Mouse (Mus musculus) kidney, embryonic 14.5 days (tissue): Measurements from ENCODE around the gene Ece2. TPM values are rescaled to one million over a fixed set of nuclear protein-coding genes. Genes with fewer than 3 reads are reported as not detected.
"Not testable (repeated sequence)": the region's sequence is repeated elsewhere in the genome, so short reads cannot be mapped to it uniquely, and the experiment has no call there.

Experiments
- ATAC-seq: fragments of 200-750 bp; cut with Nextera tagmentation; 2 replicates; pipeline ENCODE4 v1.8.0; 2017; ENCODE audit warnings: moderate number of reproducible peaks, mild to moderate bottlenecking, moderate TSS enrichment, moderate library complexity; ENCODE audit not compliant: low FRiP score, low TSS enrichment
- H3K27ac ChIP-seq: fragments of 300-500 bp; sonication (generic); 2 replicates; pipeline ENCODE4 v1.5.1; 2014; ENCODE audit warnings: low read depth, mild to moderate bottlenecking, low read length, moderate library complexity, mixed read lengths
- H3K27me3 ChIP-seq: fragments of 300-500 bp; sonication (generic); 2 replicates; pipeline ENCODE4 v1.6.1; 2014; ENCODE audit warnings: mild to moderate bottlenecking, low read length; ENCODE audit not compliant: control insufficient read depth, insufficient read depth
- H3K36me3 ChIP-seq: fragments of 300-500 bp; sonication (generic); 2 replicates; pipeline ENCODE4 v1.6.1; 2014; ENCODE audit warnings: low read length, mixed read lengths; ENCODE audit not compliant: control insufficient read depth, insufficient read depth
- H3K4me1 ChIP-seq: fragments of 300-500 bp; sonication (generic); 2 replicates; pipeline ENCODE4 v1.6.1; 2014; ENCODE audit warnings: low read length, mixed read lengths; ENCODE audit not compliant: control insufficient read depth, insufficient read depth
- H3K4me2 ChIP-seq: fragments of 300-500 bp; sonication (generic); replicated peaks from 2 replicates; pipeline ENCODE4 v1.6.1; 2014; ENCODE audit warnings: low read depth, mild to moderate bottlenecking, low read length
- H3K4me3 ChIP-seq: fragments of 300-500 bp; sonication (generic); 2 replicates; pipeline ENCODE4 v1.5.1; 2014; ENCODE audit warnings: mild to moderate bottlenecking, low read length
- H3K9ac ChIP-seq: fragments of 300-500 bp; sonication (generic); 2 replicates; pipeline ENCODE4 v1.6.1; 2014; ENCODE audit warnings: low read depth, mild to moderate bottlenecking, low read length, moderate library complexity
- H3K9me3 ChIP-seq: fragments of 300-500 bp; sonication (generic); 2 replicates; pipeline ENCODE4 v1.6.1; 2016; ENCODE audit warnings: low read length; ENCODE audit not compliant: control insufficient read depth
- WGBS: fragments of 180-500 bp; shearing (Covaris S2); extraction: QIAGEN DNeasy Blood & Tissue Kit; methylation state at CpG from one replicate; pipeline ENCODE4 v1.1.7; 2014; 5-methylcytosine and 5-hydroxymethylcytosine counted together
- polyA plus RNA-seq: library from polyadenylated mRNA; unstranded; fragments of >200 nt; fragmentation: Nextera tagmentation; extraction: Ambion mirVana; gene quantifications from 2 replicates; pipeline ENCODE4 v1.2.1, GENCODE M21; 2014

Gene Ece2
- polyA plus RNA-seq, 1 experiment from 2014 or later = 3.1 TPM

GRCm38 (mm10) chr16:20643911-20644310 is 14.3 kb downstream of the Ece2 start:
- no peaks in the 10 kb centered on the region; the same call in 1 of the 2 replicates for H3K27me3 ChIP-seq
- no peak for ATAC-seq
- no peak overlapping the region for H3K4me2 ChIP-seq
- H3K9ac ChIP-seq = 0 out of 2 replicates have a peak overlapping the region, but pooled peaks have one; percentile 23
- H3K4me1 ChIP-seq = no peaks in the 10 kb centered on the region
- 85% methylated on average over 7 of the region's 7 CpGs for whole genome bisulfite sequencing
- H3K9me3 ChIP-seq = no peaks in the 10 kb centered on the region
- no peak overlapping the region for H3K27ac ChIP-seq
- no peak overlapping the region for H3K4me3 ChIP-seq
- no peaks in the 10 kb centered on the region for H3K36me3 ChIP-seq

GRCm38 (mm10) chr16:20651076-20651946 is 21.7 kb downstream of the Ece2 start, which contains the start of gene Psmd2:
Psmd2 (plus strand) TSS chr16:20651652.
- Histone ChIP-seq H3K4me2 (peak within 1 kb of the TSS; percentile 94), H3K9me3 (no peaks in the 10 kb centered on the region), H3K27me3 (no peaks in the 10 kb centered on the region), H3K27ac (peak within 1 kb of the TSS; percentile 48; the same call in 1 of the 2 replicates), H3K4me3 (peak within 1 kb of the TSS; percentile 93), H3K9ac (peak within 1 kb of the TSS; percentile 92), H3K36me3 (peaks cover 21% of the 10 kb centered on the region), H3K4me1 (peaks cover 10% of the 10 kb centered on the region; the same call in 1 of the 2 replicates)
- peak; percentile 97 for ATAC-seq
- WGBS = 2% methylated on average over 46 of the region's 46 CpGs

GRCm38 (mm10) chr16:20651947-20652310 is 22.3 kb downstream of the Ece2 start:
- Histone ChIP-seq H3K4me3 (peak overlapping the region; percentile 93), H3K27me3 (no peaks in the 10 kb centered on the region), H3K9ac (peak overlapping the region; percentile 92), H3K36me3 (peaks cover 27% of the 10 kb centered on the region), H3K9me3 (no peaks in the 10 kb centered on the region), H3K4me2 (peak overlapping the region; percentile 94), H3K27ac (no peak overlapping the region), H3K4me1 (peaks cover 10% of the 10 kb centered on the region; the same call in 1 of the 2 replicates)
- 8% methylated on average over 12 of the region's 12 CpGs for WGBS
- no peak for ATAC-seq

- no peaks in the 10 kb centered on the region for H3K9me3 ChIP-seq
- WGBS = 67% methylated on average over 2 of the region's 2 CpGs
- peaks cover 41% of the 10 kb centered on the region for H3K36me3 ChIP-seq
- H3K9ac ChIP-seq = no peak overlapping the region
- H3K27me3 ChIP-seq = no peaks in the 10 kb centered on the region
- no peak for ATAC-seq
- no peak overlapping the region for H3K27ac ChIP-seq
- H3K4me1 ChIP-seq = peaks cover 10% of the 10 kb centered on the region; the same call in 1 of the 2 replicates
- no peak overlapping the region for H3K4me3 ChIP-seq
- no peak overlapping the region for H3K4me2 ChIP-seq
Measured at GRCm38 (mm10) chr16:20653315-20653714, 23.7 kb downstream of the Ece2 start.

GRCm38 (mm10) chr16:20657661-20658060 is 28.0 kb downstream of the Ece2 start:
- no peak for ATAC-seq
- Histone ChIP-seq H3K9me3 (no peaks in the 10 kb centered on the region), H3K4me3 (no peak overlapping the region), H3K9ac (no peak overlapping the region), H3K36me3 (peaks cover 84% of the 10 kb centered on the region), H3K27me3 (no peaks in the 10 kb centered on the region), H3K27ac (no peak overlapping the region), H3K4me1 (0 out of 2 replicates have a peak, but pooled peaks cover 5% of the 10 kb centered on the region), H3K4me2 (no peak overlapping the region)
- WGBS = 92% methylated on average over 4 of the region's 4 CpGs

- not testable (repeated sequence) for H3K27ac ChIP-seq, ATAC-seq, H3K9me3 ChIP-seq, H3K9ac ChIP-seq, H3K27me3 ChIP-seq, H3K4me2 ChIP-seq, H3K4me1 ChIP-seq, H3K4me3 ChIP-seq
- peaks cover 11% of the 10 kb centered on the region for H3K36me3 ChIP-seq
- WGBS = 90% methylated on average over 3 of the region's 6 CpGs
Measured at GRCm38 (mm10) chr16:20668013-20668412, 38.4 kb downstream of the Ece2 start, which contains the start of gene Eif4g1. Eif4g1 (plus strand) TSS chr16:20668313.

- ATAC-seq = no peak
Measured at GRCm38 (mm10) chr16:20670291-20670690, 40.7 kb downstream of the Ece2 start.

GRCm38 (mm10) chr16:20671886-20672285 is 42.3 kb downstream of the Ece2 start:
- Histone ChIP-seq H3K27me3 (no peaks in the 10 kb centered on the region), H3K4me3 (peak overlapping the region; percentile 94; the same call in 1 of the 2 replicates), H3K9ac (peak overlapping the region; percentile 98; the same call in 1 of the 2 replicates), H3K27ac (no peak overlapping the region), H3K9me3 (no peaks in the 10 kb centered on the region), H3K4me2 (peak overlapping the region; percentile 79), H3K36me3 (peaks cover 21% of the 10 kb centered on the region), H3K4me1 (peaks cover 7% of the 10 kb centered on the region; the same call in 1 of the 2 replicates)
- WGBS = 22% methylated on average over 6 of the region's 6 CpGs
- ATAC-seq = no peak

More at GRCm38 (mm10) chr16:20670291-20670690, 40.7 kb downstream of the Ece2 start:
- Histone ChIP-seq H3K4me1 (peaks cover 7% of the 10 kb centered on the region; the same call in 1 of the 2 replicates), H3K9ac (no peak overlapping the region), H3K27me3 (no peaks in the 10 kb centered on the region), H3K27ac (no peak overlapping the region), H3K4me2 (no peak overlapping the region), H3K9me3 (no peaks in the 10 kb centered on the region), H3K36me3 (peaks cover 7% of the 10 kb centered on the region), H3K4me3 (no peak overlapping the region)
- 88% methylated on average over 3 of the region's 3 CpGs for WGBS

- Histone ChIP-seq H3K4me1 (peaks cover 7% of the 10 kb centered on the region; the same call in 1 of the 2 replicates), H3K9me3 (no peaks in the 10 kb centered on the region), H3K27me3 (no peaks in the 10 kb centered on the region), H3K9ac (peak overlapping the region; percentile 98), H3K4me3 (peak overlapping the region; percentile 94), H3K27ac (peak overlapping the region; percentile 94), H3K4me2 (peak overlapping the region; percentile 79), H3K36me3 (peaks cover 27% of the 10 kb centered on the region)
- ATAC-seq = peak; percentile 97
- WGBS = under 1% methylated on average over 35 of the region's 38 CpGs
Measured at GRCm38 (mm10) chr16:20672500-20672902, 42.9 kb downstream of the Ece2 start.
